Mouse (Mus musculus) cerebellum, postnatal 36 days (tissue): ENCODE measurements around the gene Plekhd1.

Experiments
- DNase-seq, 2 experiments: peaks; one replicate each; pipeline ENCODE4 v3.0.0; 2021 to 2022; ENCODE audit warnings: mixed read lengths in 2 of 2

Gene Plekhd1

DNA sequence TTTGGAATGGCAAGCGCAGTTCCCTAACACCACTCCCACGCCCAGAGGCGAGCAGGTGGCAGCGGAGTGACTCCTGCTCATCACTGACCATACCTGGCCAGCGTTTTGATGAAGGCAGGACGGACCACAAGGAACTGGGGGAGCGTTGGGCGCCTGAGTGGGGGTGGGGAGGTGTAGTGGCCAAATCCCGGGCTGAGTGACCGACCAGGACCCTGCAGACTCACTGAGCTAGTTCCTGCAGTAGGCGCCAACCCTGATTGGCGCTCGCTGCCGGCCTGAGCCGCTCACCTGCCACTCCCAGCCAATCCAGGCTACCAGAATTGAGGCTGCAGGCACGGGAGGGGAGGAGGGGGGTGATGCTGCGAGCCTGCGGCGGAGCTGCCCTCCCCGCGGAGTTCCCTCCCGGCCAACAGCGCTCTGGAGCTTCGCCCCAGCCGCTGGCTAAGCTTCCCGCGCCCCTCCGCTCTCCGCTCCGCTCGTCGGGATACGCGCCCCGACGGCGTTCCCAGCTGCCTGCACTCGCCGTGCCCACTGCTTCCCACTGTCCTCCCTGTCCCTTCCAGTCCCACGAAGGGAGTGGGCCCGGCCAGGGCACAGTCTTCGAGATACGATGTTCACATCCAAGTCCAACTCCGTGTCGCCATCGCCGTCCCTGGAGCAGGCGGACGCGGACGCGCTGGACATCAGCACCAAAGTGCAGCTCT, at the start of gene Plekhd1:
TSS of gene Plekhd1 (plus strand) at position 323 of the 704 bp plus-strand sequence.
- peak; percentile 40 to 58 for DNase-seq

GRCm38 (mm10) chr12:80642725-80643692, 49.4 kb upstream of the Plekhd1 start:
- peak; percentile 38 to 44 for DNase-seq

- DNase-seq = peak; percentile 93 to 95
These were observed 48.5 kb upstream of the Plekhd1 start, which contains the start of the genes Slc39a9 and Erh for GRCm38 (mm10) chr12:80643693-80644505. Gene Slc39a9, plus strand, starts transcription at chr12:80643883. Gene Erh, minus strand, starts transcription at chr12:80644341.

- DNase-seq = no peak
These were observed 47.9 kb upstream of the Plekhd1 start for GRCm38 (mm10) chr12:80644506-80644868.

- DNase-seq = no peak
These were observed 46.0 kb upstream of the Plekhd1 start for GRCm38 (mm10) chr12:80646377-80646776.

- DNase-seq = peak; percentile 17 to 20
These were observed 38.3 kb upstream of the Plekhd1 start for GRCm38 (mm10) chr12:80653951-80654658.

GRCm38 (mm10) chr12:80654659-80655025, 37.7 kb upstream of the Plekhd1 start:
- DNase-seq = no peak

GRCm38 (mm10) chr12:80658661-80659060, 33.7 kb upstream of the Plekhd1 start:
- no peak for DNase-seq

- DNase-seq = no peak
These were observed 30.1 kb upstream of the Plekhd1 start for GRCm38 (mm10) chr12:80662322-80662721.

- DNase-seq = no peak
These were observed 28.5 kb upstream of the Plekhd1 start for GRCm38 (mm10) chr12:80663935-80664334.

- no peak for DNase-seq
These were observed 24.0 kb upstream of the Plekhd1 start for GRCm38 (mm10) chr12:80668391-80668790.

DNA sequence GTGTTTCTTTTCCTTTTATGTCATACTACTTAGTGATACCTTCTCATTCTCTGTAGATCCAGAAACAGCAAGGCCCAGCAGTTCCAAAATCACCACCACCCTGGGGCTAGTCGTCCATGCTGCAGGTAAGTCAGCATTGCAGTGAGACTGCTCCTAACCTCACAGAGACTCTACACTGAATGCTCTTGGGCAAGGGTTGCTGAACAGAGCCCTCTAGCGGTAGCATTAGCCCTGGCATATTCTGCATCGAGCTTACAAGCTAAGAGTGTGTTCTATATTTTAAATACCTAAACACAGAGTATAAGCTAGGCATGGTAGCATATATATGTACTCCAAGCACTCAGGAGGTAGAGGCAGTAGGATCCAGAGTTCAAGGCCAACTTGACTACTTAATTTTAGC, 19.2 kb upstream of the Plekhd1 start:
- peak; percentile 58 to 68 for DNase-seq

DNA sequence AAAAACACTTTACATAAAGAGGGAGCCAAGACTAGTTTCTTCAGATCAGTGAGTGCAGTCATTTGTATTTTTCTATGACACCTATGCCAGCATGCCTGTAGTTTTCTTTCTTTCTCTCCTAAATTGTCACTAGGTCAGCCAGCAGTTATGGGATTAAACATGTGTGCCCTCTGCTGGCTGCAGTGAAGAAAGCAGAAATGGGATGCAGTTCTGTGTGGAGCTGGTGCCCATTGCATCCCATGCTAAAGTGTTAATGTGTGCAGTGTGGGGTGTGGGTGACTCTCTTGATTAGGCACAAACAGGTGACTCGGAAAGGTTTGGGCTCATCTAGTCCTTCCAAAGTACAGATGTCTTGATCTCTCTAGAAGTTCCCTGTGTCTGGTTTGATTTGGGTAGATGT, 11.1 kb upstream of the Plekhd1 start:
- DNase-seq = peak; percentile 31 to 40

GRCm38 (mm10) chr12:80683554-80683953, 8.8 kb upstream of the Plekhd1 start:
- no peak for DNase-seq

- DNase-seq = no peak
These were observed 8.1 kb upstream of the Plekhd1 start for GRCm38 (mm10) chr12:80684316-80684715.

GRCm38 (mm10) chr12:80687788-80688211, 4.6 kb upstream of the Plekhd1 start:
- peak; percentile 45 to 53 for DNase-seq

- DNase-seq = no peak
These were observed 2.7 kb upstream of the Plekhd1 start for GRCm38 (mm10) chr12:80689696-80690095.

DNA sequence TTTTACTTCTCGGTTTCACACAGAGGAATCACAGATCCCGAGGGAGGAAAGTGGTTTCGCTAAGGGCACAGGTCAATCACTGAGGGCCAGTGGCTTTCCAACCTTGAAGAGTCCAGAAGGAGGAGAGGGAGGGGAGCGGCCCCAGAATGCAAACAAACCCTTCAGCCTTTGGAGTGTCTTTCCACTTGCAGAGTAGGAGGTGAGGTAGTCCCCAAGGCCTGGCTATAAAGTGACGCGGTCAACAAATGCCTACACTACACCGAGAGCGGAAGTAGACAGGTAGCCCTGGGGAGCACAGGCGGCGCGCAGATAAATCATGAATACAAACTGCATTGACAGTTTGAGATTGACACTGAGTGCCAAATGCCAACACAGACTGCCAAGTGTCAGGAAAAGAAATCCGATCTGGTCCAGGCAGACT, 710 bp upstream of the Plekhd1 start:
- DNase-seq = no peak

- DNase-seq = no peak
These were observed 1.3 kb downstream of the Plekhd1 start for GRCm38 (mm10) chr12:80693700-80694099.

DNA sequence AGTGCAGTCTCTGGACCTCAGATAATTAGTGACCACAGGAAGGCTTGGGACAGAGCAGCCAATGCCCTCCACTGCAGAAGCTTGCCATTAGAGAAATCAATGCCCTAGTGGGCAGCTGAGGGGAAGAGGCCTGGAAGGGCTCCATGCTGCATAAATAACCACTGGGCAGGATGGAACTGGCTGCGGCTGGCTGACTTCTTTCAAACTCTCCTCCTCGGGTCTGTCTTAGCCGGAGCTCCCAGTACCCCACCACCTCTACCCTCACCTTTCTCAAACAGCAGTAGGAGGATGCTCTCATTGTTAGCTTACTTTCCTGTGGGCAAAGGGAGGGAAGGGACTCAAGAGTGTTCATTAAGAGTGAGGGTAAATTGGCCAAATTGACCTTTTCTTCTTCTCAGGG, 2.6 kb downstream of the Plekhd1 start:
- DNase-seq = no peak

DNA sequence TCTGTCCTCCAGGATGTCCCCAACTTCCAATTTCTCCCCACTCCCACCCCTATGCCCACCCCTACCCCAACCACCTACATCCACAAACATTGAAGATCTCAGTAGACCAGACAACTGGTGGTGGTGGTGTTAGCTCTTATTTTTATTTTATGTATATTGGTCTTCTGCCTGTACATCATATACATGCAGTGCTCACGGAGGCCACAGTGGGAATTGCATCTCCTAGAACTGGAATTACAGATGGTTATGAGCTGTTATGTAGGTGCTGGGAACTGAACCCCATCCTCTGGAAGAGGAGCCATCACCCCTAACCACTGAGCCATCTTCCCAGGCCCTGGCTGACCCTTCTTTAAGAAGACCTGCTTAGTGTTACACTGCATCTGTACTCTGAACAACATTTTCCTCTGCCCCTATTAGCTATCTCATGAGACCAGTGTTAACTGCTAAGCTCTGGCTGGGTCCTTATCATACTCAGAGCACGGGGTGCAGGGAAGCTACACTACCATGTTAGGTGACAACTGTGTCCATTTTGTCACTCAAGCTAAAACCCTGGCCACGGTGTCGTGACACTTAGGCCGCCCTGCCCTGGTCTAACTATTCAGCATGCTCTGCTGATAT, 6.2 kb downstream of the Plekhd1 start:
- DNase-seq = no peak

- no peak for DNase-seq
These were observed 6.7 kb downstream of the Plekhd1 start for GRCm38 (mm10) chr12:80699144-80699531.
